Mouse (Mus musculus): ENCODE results near the gene Nabp2.

- TF ChIP-seq CTCF (IDR thresholded peaks at IDR 0.05; ENCODE audit: borderline replicate concordance, insufficient read depth, low read length) (no peak), POLR2A (IDR thresholded peaks at IDR 0.05; ENCODE audit: low read depth, low read length) (no peak)
Measured at GRCm38 (mm10) chr10:128370601-128371000, 40.7 kb downstream of the Nabp2 start.
